ENCODE assay signal across 14 mouse cellular contexts in genomic region chr1:54905632-54906031, GRCm38 (mm10). TPM values are rescaled to one million over a fixed set of nuclear protein-coding genes. Genes with fewer than 3 reads are reported as not detected.
DNase-seq lines count a peak whose midpoint lies in the region; ATAC-seq lines count a peak whose summit lies in the region.
"Had no signal": no experiment of that assay in that cellular context is flagged by ENCODE, and none has a peak within 500 bp of the region (broad histone marks: within the 10 kb centered on the region; RNA-seq: fewer than 3 reads in every experiment).

No protein-coding gene starts in this region.

- ATAC-seq in hindbrain, embryonic 13.5 days (ENCODE audit: low FRiP score), result no peak
- ATAC-seq in hindbrain, embryonic 16.5 days, result no peak
- no peak for ATAC-seq in embryonic facial prominence, embryonic 13.5 days (ENCODE audit: insufficient number of reproducible peaks, insufficient read depth, low FRiP score, low TSS enrichment, low read depth)
- peak; percentile 69 for ATAC-seq in intestine, embryonic 15.5 days

- H3K36me3 ChIP-seq in hindbrain, embryonic 13.5 days, result peaks cover 9% of the 10 kb centered on the region
- H3K36me3 ChIP-seq in hindbrain, embryonic 16.5 days (ENCODE audit: control insufficient read depth, insufficient read depth, low read length), result no peaks in the 10 kb centered on the region
- H3K36me3 ChIP-seq in embryonic facial prominence, embryonic 13.5 days, result peaks cover 9% of the 10 kb centered on the region
- no peaks in the 10 kb centered on the region for H3K36me3 ChIP-seq in intestine, embryonic 15.5 days

- H3K4me2 ChIP-seq in hindbrain, embryonic 13.5 days, result no peak overlapping the region
- H3K4me2 ChIP-seq in hindbrain, embryonic 16.5 days (ENCODE audit: low read length), result no peak overlapping the region
- H3K4me2 ChIP-seq in embryonic facial prominence, embryonic 13.5 days, result peak overlapping the region; percentile 58
- H3K4me2 ChIP-seq in intestine, embryonic 15.5 days (replicated peaks), result no peak overlapping the region

- H3K4me3 ChIP-seq in hindbrain, embryonic 13.5 days, result no peak overlapping the region
- H3K4me3 ChIP-seq in hindbrain, embryonic 16.5 days (ENCODE audit: low read length), result no peak overlapping the region
- no peak overlapping the region for H3K4me3 ChIP-seq in embryonic facial prominence, embryonic 13.5 days
- no peak overlapping the region for H3K4me3 ChIP-seq in intestine, embryonic 15.5 days (replicated peaks)
- H3K4me3 ChIP-seq: megakaryocyte, embryonic 14.5 days had no signal

- H3K27ac ChIP-seq in hindbrain, embryonic 13.5 days, result peak overlapping the region; percentile 52; the same call in 1 of the 2 replicates
- H3K27ac ChIP-seq in hindbrain, embryonic 16.5 days (ENCODE audit: low read depth, low read length), result no peak overlapping the region
- peak overlapping the region; percentile 97 for H3K27ac ChIP-seq in embryonic facial prominence, embryonic 13.5 days
- H3K27ac ChIP-seq in intestine, embryonic 15.5 days, result no peak overlapping the region
- H3K27ac ChIP-seq: liver, embryonic 14.5 days had no signal

- 0 out of 2 replicates have a peak, but pooled peaks cover 5% of the 10 kb centered on the region for H3K9me3 ChIP-seq in hindbrain, embryonic 13.5 days
- H3K9me3 ChIP-seq in hindbrain, embryonic 16.5 days (ENCODE audit: control insufficient read depth, low read length), result no peaks in the 10 kb centered on the region
- H3K9me3 ChIP-seq in embryonic facial prominence, embryonic 13.5 days, result no peaks in the 10 kb centered on the region
- no peaks in the 10 kb centered on the region for H3K9me3 ChIP-seq in intestine, embryonic 15.5 days

- H3K9ac ChIP-seq in hindbrain, embryonic 13.5 days, result no peak overlapping the region
- no peak overlapping the region for H3K9ac ChIP-seq in hindbrain, embryonic 16.5 days (ENCODE audit: low read depth, low read length)
- peak overlapping the region; percentile 67; the same call in 1 of the 2 replicates for H3K9ac ChIP-seq in embryonic facial prominence, embryonic 13.5 days
- no peak overlapping the region for H3K9ac ChIP-seq in intestine, embryonic 15.5 days
- H3K9ac ChIP-seq: liver, embryonic 14.5 days had no signal

- H3K27me3 ChIP-seq in hindbrain, embryonic 13.5 days, result no peaks in the 10 kb centered on the region
- no peaks in the 10 kb centered on the region for H3K27me3 ChIP-seq in hindbrain, embryonic 16.5 days (replicated peaks; ENCODE audit: control insufficient read depth, insufficient read depth, low read length)
- no peaks in the 10 kb centered on the region for H3K27me3 ChIP-seq in embryonic facial prominence, embryonic 13.5 days
- no peaks in the 10 kb centered on the region for H3K27me3 ChIP-seq in intestine, embryonic 15.5 days (replicated peaks)
- H3K27me3 ChIP-seq: megakaryocyte, embryonic 14.5 days had no signal

- H3K4me1 ChIP-seq in hindbrain, embryonic 13.5 days (replicated peaks), result peaks cover 26% of the 10 kb centered on the region
- H3K4me1 ChIP-seq in hindbrain, embryonic 16.5 days (ENCODE audit: control insufficient read depth, insufficient read depth, low read depth, low read length), result peaks cover 10% of the 10 kb centered on the region
- peaks cover 60% of the 10 kb centered on the region for H3K4me1 ChIP-seq in embryonic facial prominence, embryonic 13.5 days
- peaks cover 3% of the 10 kb centered on the region; the same call in 1 of the 2 replicates for H3K4me1 ChIP-seq in intestine, embryonic 15.5 days (replicated peaks)

- WGBS in hindbrain, embryonic 13.5 days, result 81% methylated on average over 7 of the region's 7 CpGs
- WGBS in hindbrain, embryonic 16.5 days, result 77% methylated on average over 7 of the region's 7 CpGs
- 62% methylated on average over 7 of the region's 7 CpGs for WGBS in embryonic facial prominence, embryonic 13.5 days
- 40% methylated on average over 7 of the region's 7 CpGs for WGBS in intestine, embryonic 15.5 days

- peak; percentile 46 for DNase-seq in lung, postnatal 10 days
- DNase-seq in layer of hippocampus, adult 18-20 months (ENCODE audit: low spot score in 2 of 2), result no peak
- DNase-seq in kidney, postnatal 25 days, result no peak
- DNase-seq: cerebellum, postnatal 14 days; gastrocnemius, postnatal 10 days; kidney, adult 9 months; right cerebral cortex, postnatal 14 days; thymus, postnatal 14 days had no signal

RNA-seq across cellular contexts. Expression of gene Ankrd44, which starts 20.6 kb away (rescaled TPM):
- polyA plus RNA-seq in hindbrain, embryonic 13.5 days (2015; fragmentation: Nextera tagmentation; extraction: Ambion mirVana), result 20.9 and 21.1 TPM in 2 replicates
- polyA plus RNA-seq in hindbrain, embryonic 16.5 days (2015; fragmentation: Nextera tagmentation; extraction: Ambion mirVana), result 19.5 TPM in 2 replicates
- polyA plus RNA-seq in embryonic facial prominence, embryonic 13.5 days (2015; fragmentation: Nextera tagmentation; extraction: Ambion mirVana), result 25.8 and 36.7 TPM in 2 replicates
- 7.4 and 8.5 TPM in 2 replicates for polyA plus RNA-seq in intestine, embryonic 15.5 days (2015; fragmentation: Nextera tagmentation; extraction: Ambion mirVana)
- 10 to 100 TPM; 11.1 to 12.6 TPM for total RNA-seq in layer of hippocampus, adult 18-20 months (2021)

Comparison
In these comparisons a context has a peak if more than half of its experiments do, and no peak if none do; other contexts are left out.
1. H3K27ac ChIP-seq: peak in hindbrain, embryonic 13.5 days (single experiment) and embryonic facial prominence, embryonic 13.5 days (single experiment); none in hindbrain, embryonic 16.5 days (single experiment) and intestine, embryonic 15.5 days (single experiment).